Mouse (Mus musculus) midbrain, embryonic 16.5 days (tissue): Measurements from ENCODE around the gene Cntn3. TPM values are rescaled to one million over a fixed set of nuclear protein-coding genes. Genes with fewer than 3 reads are reported as not detected.

ENCODE experiments used
- ATAC-seq: fragments of 200-750 bp; cut with Nextera tagmentation; 2 replicates; pipeline ENCODE4 v1.8.0; 2017; ENCODE audit warnings: moderate TSS enrichment
- H3K27ac ChIP-seq: fragments of 300-500 bp; sonication (generic); 2 replicates; pipeline ENCODE4 v1.5.1; 2014; ENCODE audit warnings: mild to moderate bottlenecking, low read length, mixed read lengths
- H3K27me3 ChIP-seq: fragments of 300-500 bp; sonication (generic); 2 replicates; pipeline ENCODE4 v1.6.1; 2014; ENCODE audit warnings: low read depth, low read length, mixed read lengths; ENCODE audit not compliant: control insufficient read depth, insufficient read depth
- H3K36me3 ChIP-seq: fragments of 300-500 bp; sonication (generic); 2 replicates; pipeline ENCODE4 v1.6.1; 2014; ENCODE audit warnings: mild to moderate bottlenecking, low read length, moderate library complexity, mixed read lengths; ENCODE audit not compliant: control insufficient read depth, insufficient read depth
- H3K4me1 ChIP-seq: fragments of 300-500 bp; sonication (generic); 2 replicates; pipeline ENCODE4 v1.6.1; 2014; ENCODE audit warnings: mild to moderate bottlenecking, low read length, mixed read lengths; ENCODE audit not compliant: control insufficient read depth, insufficient read depth
- H3K4me2 ChIP-seq: fragments of 300-500 bp; sonication (generic); 2 replicates; pipeline ENCODE4 v1.6.1; 2014; ENCODE audit warnings: mild to moderate bottlenecking, low read length, mixed read lengths
- H3K4me3 ChIP-seq: fragments of 300-500 bp; sonication (generic); 2 replicates; pipeline ENCODE4 v1.5.1; 2014; ENCODE audit warnings: low read depth, mild to moderate bottlenecking, low read length, moderate library complexity, mixed read lengths
- H3K9ac ChIP-seq: fragments of 300-500 bp; sonication (generic); 2 replicates; pipeline ENCODE4 v1.6.1; 2014; ENCODE audit warnings: low read depth, low read length, mixed read lengths
- H3K9me3 ChIP-seq: fragments of 300-500 bp; sonication (generic); replicated peaks from 2 replicates; pipeline ENCODE4 v1.6.1; 2014; ENCODE audit warnings: mild to moderate bottlenecking, low read length, mixed read lengths; ENCODE audit not compliant: control insufficient read depth, poor library complexity, severe bottlenecking
- WGBS: fragments of 180-500 bp; shearing (Covaris S2); extraction: QIAGEN DNeasy Blood & Tissue Kit; methylation state at CpG from one replicate; pipeline ENCODE4 v1.1.7; 2014; 5-methylcytosine and 5-hydroxymethylcytosine counted together
- polyA plus RNA-seq: library from polyadenylated mRNA; unstranded; fragments of >200 nt; fragmentation: Nextera tagmentation; extraction: Ambion mirVana; gene quantifications from 2 replicates; pipeline ENCODE4 v1.2.1, GENCODE M21; 2015

The Cntn3 gene
- polyA plus RNA-seq, 1 experiment from 2014 or later = 5.6 TPM

- WGBS = 74% methylated on average over 4 of the region's 4 CpGs
- Histone ChIP-seq H3K4me2 (no peak overlapping the region), H3K36me3 (no peaks in the 10 kb centered on the region), H3K4me3 (no peak overlapping the region), H3K9me3 (no peaks in the 10 kb centered on the region), H3K4me1 (no peaks in the 10 kb centered on the region), H3K9ac (no peak overlapping the region), H3K27ac (no peak overlapping the region), H3K27me3 (no peaks in the 10 kb centered on the region)
- no peak for ATAC-seq
Measured at GRCm38 (mm10) chr6:102388590-102388989, 184.3 kb downstream of the Cntn3 start.

- no peaks in the 10 kb centered on the region for H3K27me3 ChIP-seq
- no peak overlapping the region for H3K4me2 ChIP-seq
- no peaks in the 10 kb centered on the region for H3K36me3 ChIP-seq
- H3K9ac ChIP-seq = no peak overlapping the region
- H3K4me1 ChIP-seq = no peaks in the 10 kb centered on the region
- H3K9me3 ChIP-seq = no peaks in the 10 kb centered on the region
- 0% methylated on average over 1 of the region's 1 CpGs for WGBS
- no peak overlapping the region for H3K27ac ChIP-seq
- H3K4me3 ChIP-seq = no peak overlapping the region
- no peak for ATAC-seq
Measured at GRCm38 (mm10) chr6:102372112-102372511, 200.8 kb downstream of the Cntn3 start.

- no peak overlapping the region for H3K4me2 ChIP-seq
- no peaks in the 10 kb centered on the region for H3K36me3 ChIP-seq
- no peak overlapping the region for H3K27ac ChIP-seq
- H3K9me3 ChIP-seq = no peaks in the 10 kb centered on the region
- no peaks in the 10 kb centered on the region for H3K4me1 ChIP-seq
- H3K4me3 ChIP-seq = no peak overlapping the region
- no peaks in the 10 kb centered on the region for H3K27me3 ChIP-seq
- no peak for ATAC-seq
- no peak overlapping the region for H3K9ac ChIP-seq
Measured at GRCm38 (mm10) chr6:102363880-102364279, 209.0 kb downstream of the Cntn3 start.

GRCm38 (mm10) chr6:102363291-102363832 is 209.5 kb downstream of the Cntn3 start:
- no peaks in the 10 kb centered on the region for H3K9me3 ChIP-seq
- WGBS = 83% methylated on average over 3 of the region's 3 CpGs
- no peaks in the 10 kb centered on the region for H3K4me1 ChIP-seq
- no peak overlapping the region for H3K9ac ChIP-seq
- H3K4me3 ChIP-seq = no peak overlapping the region
- no peak for ATAC-seq
- H3K36me3 ChIP-seq = no peaks in the 10 kb centered on the region
- H3K27ac ChIP-seq = no peak overlapping the region
- no peak overlapping the region for H3K4me2 ChIP-seq
- no peaks in the 10 kb centered on the region for H3K27me3 ChIP-seq

- Histone ChIP-seq H3K27me3 (no peaks in the 10 kb centered on the region), H3K4me3 (no peak overlapping the region), H3K9ac (no peak overlapping the region), H3K4me1 (no peaks in the 10 kb centered on the region), H3K36me3 (no peaks in the 10 kb centered on the region), H3K4me2 (no peak overlapping the region), H3K9me3 (no peaks in the 10 kb centered on the region), H3K27ac (no peak overlapping the region)
- ATAC-seq = no peak
- WGBS = 84% methylated on average over 3 of the region's 3 CpGs
Measured at GRCm38 (mm10) chr6:102332144-102332543, 240.8 kb downstream of the Cntn3 start.

- Histone ChIP-seq H3K4me1 (no peaks in the 10 kb centered on the region), H3K27ac (no peak overlapping the region), H3K9ac (no peak overlapping the region), H3K4me3 (no peak overlapping the region), H3K9me3 (no peaks in the 10 kb centered on the region), H3K4me2 (no peak overlapping the region), H3K36me3 (no peaks in the 10 kb centered on the region), H3K27me3 (no peaks in the 10 kb centered on the region)
- no peak for ATAC-seq
- WGBS = 95% methylated on average over 2 of the region's 2 CpGs
Measured at GRCm38 (mm10) chr6:102326711-102327110, 246.2 kb downstream of the Cntn3 start.

- no peak for ATAC-seq
- H3K9me3 ChIP-seq = no peaks in the 10 kb centered on the region
- no peak overlapping the region for H3K4me2 ChIP-seq
- no peak overlapping the region for H3K27ac ChIP-seq
- no peaks in the 10 kb centered on the region for H3K36me3 ChIP-seq
- no peak overlapping the region for H3K9ac ChIP-seq
- WGBS = 78% methylated on average over 4 of the region's 4 CpGs
- H3K27me3 ChIP-seq = no peaks in the 10 kb centered on the region
- H3K4me1 ChIP-seq = no peaks in the 10 kb centered on the region
- no peak overlapping the region for H3K4me3 ChIP-seq
Measured at GRCm38 (mm10) chr6:102322614-102323284, 250.2 kb downstream of the Cntn3 start.

- Histone ChIP-seq H3K36me3 (no peaks in the 10 kb centered on the region), H3K4me1 (no peaks in the 10 kb centered on the region), H3K4me2 (no peak overlapping the region), H3K9me3 (no peaks in the 10 kb centered on the region), H3K27ac (no peak overlapping the region), H3K27me3 (no peaks in the 10 kb centered on the region), H3K9ac (no peak overlapping the region), H3K4me3 (no peak overlapping the region)
- 69% methylated on average over 3 of the region's 3 CpGs for WGBS
- no peak for ATAC-seq
Measured at GRCm38 (mm10) chr6:102319755-102320154, 253.1 kb downstream of the Cntn3 start.

GRCm38 (mm10) chr6:102282889-102283288 is 290.0 kb downstream of the Cntn3 start:
- Histone ChIP-seq H3K9ac (no peak overlapping the region), H3K27me3 (no peaks in the 10 kb centered on the region), H3K27ac (no peak overlapping the region), H3K4me3 (no peak overlapping the region), H3K4me1 (no peaks in the 10 kb centered on the region), H3K9me3 (no peaks in the 10 kb centered on the region), H3K4me2 (no peak overlapping the region), H3K36me3 (no peaks in the 10 kb centered on the region)
- WGBS = 26% methylated on average over 2 of the region's 2 CpGs
- ATAC-seq = no peak
